In genomic region chr8:86588338-86588737, GRCm38 (mm10) we compare ENCODE assay signal across 19 mouse cellular contexts. TPM values are rescaled to one million over a fixed set of nuclear protein-coding genes. Genes with fewer than 3 reads are reported as not detected.
"Had no signal": no experiment of that assay in that cellular context is flagged by ENCODE, and none has a peak within 500 bp of the region (broad histone marks: within the 10 kb centered on the region; RNA-seq: fewer than 3 reads in every experiment).

No protein-coding gene starts in this region.

- H3K27ac ChIP-seq: lung, embryonic 15.5 days; macrophage; midbrain, embryonic 13.5 days; midbrain, embryonic 15.5 days; neural tube, embryonic 12.5 days; stomach, embryonic 15.5 days; stomach, postnatal 0 days had no signal

- H3K4me3 ChIP-seq: lung, embryonic 15.5 days; megakaryocyte, embryonic 14.5 days; midbrain, embryonic 13.5 days; midbrain, embryonic 15.5 days; neural tube, embryonic 12.5 days; stomach, embryonic 15.5 days had no signal

- H3K27me3 ChIP-seq: lung, embryonic 15.5 days; midbrain, embryonic 13.5 days; midbrain, embryonic 15.5 days; neural tube, embryonic 12.5 days; stomach, embryonic 15.5 days had no signal

- H3K36me3 ChIP-seq: lung, embryonic 15.5 days; midbrain, embryonic 13.5 days; midbrain, embryonic 15.5 days; neural tube, embryonic 12.5 days; stomach, embryonic 15.5 days had no signal

- ATAC-seq: lung, postnatal 0 days; midbrain, embryonic 13.5 days; midbrain, embryonic 15.5 days had no signal

- H3K9ac ChIP-seq: lung, embryonic 15.5 days; midbrain, embryonic 13.5 days; midbrain, embryonic 15.5 days; neural tube, embryonic 12.5 days; stomach, embryonic 15.5 days had no signal

- DNase-seq: lung, adult 2 months; lung, postnatal 14 days; lung, postnatal 36 days; right cerebral cortex, postnatal 14 days; thymus, adult 2 months; thymus, postnatal 25 days; thymus, postnatal 4 days had no signal

- H3K4me1 ChIP-seq: neural tube, embryonic 12.5 days; stomach, embryonic 15.5 days had no signal

- H3K4me2 ChIP-seq: lung, embryonic 15.5 days; midbrain, embryonic 11.5 days; midbrain, embryonic 13.5 days; midbrain, embryonic 15.5 days; neural tube, embryonic 12.5 days; stomach, embryonic 15.5 days had no signal

- H3K9me3 ChIP-seq: lung, embryonic 15.5 days; megakaryocyte, embryonic 14.5 days; midbrain, embryonic 13.5 days; midbrain, embryonic 15.5 days; neural tube, embryonic 12.5 days; stomach, embryonic 15.5 days had no signal

RNA-seq across cellular contexts. Expression of gene Abcc12, which starts 7.9 kb away (rescaled TPM):
- total RNA-seq: megakaryocyte progenitor cell, adult 5-6 weeks; monocyte, adult 5-6 weeks had no signal
- polyA plus RNA-seq: macrophage; neural tube, embryonic 12.5 days had no signal
